Mouse (Mus musculus): Measurements from ENCODE around the gene Frmpd4. TPM values are rescaled to one million over a fixed set of nuclear protein-coding genes. Genes with fewer than 3 reads are reported as not detected.

Frmpd4 gene
- polyA plus RNA-seq, 1 experiment: 0.01 TPM

GRCm38 (mm10) chrX:168403512-168403911 is 173.5 kb downstream of the Frmpd4 start:
- Histone ChIP-seq H3K4me3 (replicated peaks; ENCODE audit: extremely low read depth, low read depth, low read length) (no peak overlapping the region), H3K4me1 (ENCODE audit: control insufficient read depth, insufficient read depth, low read length) (no peaks in the 10 kb centered on the region)
- DNase-seq: no peak
- 83% methylated on average over 2 of the region's 2 CpGs for WGBS
- TF ChIP-seq CTCF (IDR thresholded peaks at IDR 0.05; ENCODE audit: insufficient read depth, low read length) (no peak), POLR2A (IDR thresholded peaks at IDR 0.05; ENCODE audit: borderline replicate concordance, extremely low read depth, low read depth, low read length) (no peak)

- H3K4me1 ChIP-seq (ENCODE audit: control insufficient read depth, insufficient read depth, low read length): no peaks in the 10 kb centered on the region
- no peak for TF ChIP-seq CTCF (IDR thresholded peaks at IDR 0.05; ENCODE audit: insufficient read depth, low read length)
- no peak for TF ChIP-seq POLR2A (IDR thresholded peaks at IDR 0.05; ENCODE audit: borderline replicate concordance, extremely low read depth, low read depth, low read length)
- 88% methylated on average over 2 of the region's 2 CpGs for WGBS
- H3K4me3 ChIP-seq (replicated peaks; ENCODE audit: extremely low read depth, low read depth, low read length): no peak overlapping the region
- DNase-seq: no peak
Observed at GRCm38 (mm10) chrX:168350431-168350830, 226.6 kb downstream of the Frmpd4 start.

GRCm38 (mm10) chrX:168349320-168350225 is 227.5 kb downstream of the Frmpd4 start:
- WGBS: 76% methylated on average over 5 of the region's 5 CpGs
- H3K4me3 ChIP-seq (replicated peaks; ENCODE audit: extremely low read depth, low read depth, low read length): no peak overlapping the region
- DNase-seq: no peak
- no peak for TF ChIP-seq POLR2A (IDR thresholded peaks at IDR 0.05; ENCODE audit: borderline replicate concordance, extremely low read depth, low read depth, low read length)
- TF ChIP-seq CTCF (IDR thresholded peaks at IDR 0.05; ENCODE audit: insufficient read depth, low read length): no peak
- no peaks in the 10 kb centered on the region for H3K4me1 ChIP-seq (ENCODE audit: control insufficient read depth, insufficient read depth, low read length)

GRCm38 (mm10) chrX:168338212-168338611 is 238.8 kb downstream of the Frmpd4 start:
- TF ChIP-seq POLR2A (IDR thresholded peaks at IDR 0.05; ENCODE audit: borderline replicate concordance, extremely low read depth, low read depth, low read length): no peak
- TF ChIP-seq CTCF (IDR thresholded peaks at IDR 0.05; ENCODE audit: insufficient read depth, low read length): no peak
- H3K4me1 ChIP-seq (ENCODE audit: control insufficient read depth, insufficient read depth, low read length): no peaks in the 10 kb centered on the region
- no peak for DNase-seq
- H3K4me3 ChIP-seq (replicated peaks; ENCODE audit: extremely low read depth, low read depth, low read length): no peak overlapping the region

- no peak for TF ChIP-seq CTCF (IDR thresholded peaks at IDR 0.05; ENCODE audit: insufficient read depth, low read length)
- no peak for TF ChIP-seq POLR2A (IDR thresholded peaks at IDR 0.05; ENCODE audit: borderline replicate concordance, extremely low read depth, low read depth, low read length)
- WGBS: 66% methylated on average over 3 of the region's 3 CpGs
- Histone ChIP-seq H3K4me3 (replicated peaks; ENCODE audit: extremely low read depth, low read depth, low read length) (no peak overlapping the region), H3K4me1 (ENCODE audit: control insufficient read depth, insufficient read depth, low read length) (no peaks in the 10 kb centered on the region)
- DNase-seq: no peak
Observed at GRCm38 (mm10) chrX:168325161-168325560, 251.9 kb downstream of the Frmpd4 start.

GRCm38 (mm10) chrX:168312158-168312557 is 264.9 kb downstream of the Frmpd4 start:
- no peak overlapping the region for H3K4me3 ChIP-seq (replicated peaks; ENCODE audit: extremely low read depth, low read depth, low read length)
- WGBS: 68% methylated on average over 1 of the region's 1 CpGs
- TF ChIP-seq CTCF (IDR thresholded peaks at IDR 0.05; ENCODE audit: insufficient read depth, low read length) (no peak), POLR2A (IDR thresholded peaks at IDR 0.05; ENCODE audit: borderline replicate concordance, extremely low read depth, low read depth, low read length) (no peak)
- H3K4me1 ChIP-seq (ENCODE audit: control insufficient read depth, insufficient read depth, low read length): no peaks in the 10 kb centered on the region
- no peak for DNase-seq

GRCm38 (mm10) chrX:168310143-168310542 is 266.9 kb downstream of the Frmpd4 start:
- H3K4me1 ChIP-seq (ENCODE audit: control insufficient read depth, insufficient read depth, low read length): no peaks in the 10 kb centered on the region
- TF ChIP-seq CTCF (IDR thresholded peaks at IDR 0.05; ENCODE audit: insufficient read depth, low read length) (no peak), POLR2A (IDR thresholded peaks at IDR 0.05; ENCODE audit: borderline replicate concordance, extremely low read depth, low read depth, low read length) (no peak)
- 3% methylated on average over 1 of the region's 1 CpGs for WGBS

GRCm38 (mm10) chrX:168292506-168292905 is 284.5 kb downstream of the Frmpd4 start:
- Histone ChIP-seq H3K4me3 (replicated peaks; ENCODE audit: extremely low read depth, low read depth, low read length) (no peak overlapping the region), H3K4me1 (ENCODE audit: control insufficient read depth, insufficient read depth, low read length) (no peaks in the 10 kb centered on the region)
- WGBS: 88% methylated on average over 3 of the region's 3 CpGs
- TF ChIP-seq CTCF (IDR thresholded peaks at IDR 0.05; ENCODE audit: insufficient read depth, low read length): no peak
- TF ChIP-seq POLR2A (IDR thresholded peaks at IDR 0.05; ENCODE audit: borderline replicate concordance, extremely low read depth, low read depth, low read length): no peak
- DNase-seq: no peak

More at GRCm38 (mm10) chrX:168310143-168310542, 266.9 kb downstream of the Frmpd4 start:
- no peak for DNase-seq
- no peak overlapping the region for H3K4me3 ChIP-seq (replicated peaks; ENCODE audit: extremely low read depth, low read depth, low read length)

- no peaks in the 10 kb centered on the region for H3K4me1 ChIP-seq (ENCODE audit: control insufficient read depth, insufficient read depth, low read length)
- 77% methylated on average over 3 of the region's 3 CpGs for WGBS
- DNase-seq: no peak
- TF ChIP-seq CTCF (IDR thresholded peaks at IDR 0.05; ENCODE audit: insufficient read depth, low read length) (no peak), POLR2A (IDR thresholded peaks at IDR 0.05; ENCODE audit: borderline replicate concordance, extremely low read depth, low read depth, low read length) (no peak)
- H3K4me3 ChIP-seq (replicated peaks; ENCODE audit: extremely low read depth, low read depth, low read length): no peak overlapping the region
Observed at GRCm38 (mm10) chrX:168207034-168207433, 370.0 kb downstream of the Frmpd4 start.

GRCm38 (mm10) chrX:168191944-168192343 is 385.1 kb downstream of the Frmpd4 start:
- Histone ChIP-seq H3K4me1 (ENCODE audit: control insufficient read depth, insufficient read depth, low read length) (no peaks in the 10 kb centered on the region), H3K4me3 (replicated peaks; ENCODE audit: extremely low read depth, low read depth, low read length) (no peak overlapping the region)
- DNase-seq: no peak
- TF ChIP-seq POLR2A (IDR thresholded peaks at IDR 0.05; ENCODE audit: borderline replicate concordance, extremely low read depth, low read depth, low read length): no peak
- no peak for TF ChIP-seq CTCF (IDR thresholded peaks at IDR 0.05; ENCODE audit: insufficient read depth, low read length)
- WGBS: 25% methylated on average over 1 of the region's 1 CpGs

Measured in lung, adult 2 months (tissue).